Mouse (Mus musculus) splenic B cell, adult 2 months (primary cell): ENCODE measurements at regions not wholly inside any gene's neighbourhood (a gene's known extent, or its start where the extent isn't known, plus 50 kb on each side); places are given as distances from the start of the nearest gene placed in this dataset.

Experiments
- DNase-seq: peaks from one replicate; pipeline ENCODE4 v3.0.0-alpha.2; 2011; ENCODE audit warnings: low read depth, low spot score
- H3K27me3 ChIP-seq: 2 replicates; pipeline ENCODE4 v1.6.1; 2012; ENCODE audit warnings: mild to moderate bottlenecking, low read length, moderate library complexity, mixed read lengths; ENCODE audit not compliant: control insufficient read depth, poor library complexity, insufficient read depth, severe bottlenecking
- H3K36me3 ChIP-seq: 2 replicates; pipeline ENCODE4 v1.6.1; 2012; ENCODE audit warnings: mild to moderate bottlenecking, low read length, moderate library complexity, mixed read lengths; ENCODE audit not compliant: control insufficient read depth, poor library complexity, insufficient read depth, severe bottlenecking

- no peaks in the 10 kb centered on the region for H3K36me3 ChIP-seq
- H3K27me3 ChIP-seq, result no peaks in the 10 kb centered on the region
- DNase-seq, result no peak
These were observed 451.5 kb upstream of the Ubash3b start for GRCm38 (mm10) chr9:41612802-41613550.

- Histone ChIP-seq H3K27me3 (no peaks in the 10 kb centered on the region), H3K36me3 (no peaks in the 10 kb centered on the region)
- no peak for DNase-seq
These were observed 450.9 kb upstream of the Ubash3b start for GRCm38 (mm10) chr9:41612452-41612795.

GRCm38 (mm10) chr9:41611534-41612451, 450.3 kb upstream of the Ubash3b start:
- DNase-seq, result no peak
- Histone ChIP-seq H3K27me3 (no peaks in the 10 kb centered on the region), H3K36me3 (no peaks in the 10 kb centered on the region)

GRCm38 (mm10) chr9:41610347-41610746, 448.9 kb upstream of the Ubash3b start:
- no peak for DNase-seq
- Histone ChIP-seq H3K36me3 (no peaks in the 10 kb centered on the region), H3K27me3 (no peaks in the 10 kb centered on the region)

DNA sequence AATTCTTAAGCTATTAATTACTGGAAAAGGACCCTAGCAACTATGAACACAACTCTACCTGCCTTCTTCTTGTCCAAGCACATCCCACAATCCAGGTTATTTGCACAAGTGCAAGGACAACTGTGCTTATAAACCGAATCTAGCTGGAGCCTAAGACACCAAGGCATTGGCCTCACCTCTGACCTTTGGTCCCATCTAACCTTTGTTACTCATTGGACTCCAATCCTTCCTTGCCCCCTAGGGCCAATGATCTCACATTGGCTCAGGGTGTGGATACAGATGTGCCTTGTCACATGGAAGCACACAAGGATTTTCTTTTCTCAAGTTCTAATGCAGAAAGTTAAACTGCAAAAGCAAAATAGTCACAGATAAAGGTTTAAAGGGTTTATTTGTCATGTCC, 444.6 kb upstream of the Ubash3b start:
- Histone ChIP-seq H3K36me3 (no peaks in the 10 kb centered on the region), H3K27me3 (no peaks in the 10 kb centered on the region)
- DNase-seq, result no peak

DNA sequence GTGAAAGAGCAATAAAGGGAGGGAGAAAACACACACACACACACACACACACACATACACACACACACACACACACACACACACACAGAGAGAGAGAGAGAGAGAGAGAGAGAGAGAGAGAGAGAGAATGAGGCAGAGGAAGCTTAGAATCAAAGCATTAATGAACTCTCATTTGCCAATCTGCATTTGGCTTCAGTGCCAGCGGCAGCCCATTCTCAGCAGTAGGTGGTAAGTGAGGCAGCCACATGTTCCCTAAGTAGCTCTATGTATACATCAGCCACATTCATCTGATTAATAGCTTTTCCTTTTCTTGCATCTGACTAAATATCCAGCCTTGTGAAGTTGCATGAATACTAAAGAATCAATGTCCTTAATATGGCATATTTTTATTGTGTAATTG, 443.4 kb upstream of the Ubash3b start:
- DNase-seq, result no peak
- Histone ChIP-seq H3K27me3 (no peaks in the 10 kb centered on the region), H3K36me3 (no peaks in the 10 kb centered on the region)

- DNase-seq, result no peak
- Histone ChIP-seq H3K27me3 (no peaks in the 10 kb centered on the region), H3K36me3 (no peaks in the 10 kb centered on the region)
These were observed 439.3 kb upstream of the Ubash3b start for GRCm38 (mm10) chr9:41600778-41601177.

GRCm38 (mm10) chr9:41599874-41600273, 438.4 kb upstream of the Ubash3b start:
- no peaks in the 10 kb centered on the region for H3K36me3 ChIP-seq

DNA sequence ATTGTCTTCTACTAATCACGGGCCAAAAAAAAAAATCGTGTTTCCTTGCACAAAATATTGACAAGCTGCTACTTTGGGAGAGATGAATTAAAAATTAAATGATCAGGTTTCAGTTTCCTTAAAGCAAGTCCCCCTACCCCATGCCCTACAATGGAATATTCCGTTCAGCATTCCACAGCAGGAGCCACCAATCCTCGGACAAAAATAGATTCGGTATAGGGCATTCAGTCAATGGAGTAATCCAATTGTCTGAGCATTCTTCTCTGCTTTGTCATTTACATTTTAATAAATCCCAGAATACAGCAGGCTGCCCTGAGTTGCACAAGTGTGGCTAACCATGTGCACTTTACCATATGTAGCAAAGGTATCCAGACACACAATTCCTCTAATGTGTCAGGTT, 434.3 kb upstream of the Ubash3b start:
- no peaks in the 10 kb centered on the region for H3K36me3 ChIP-seq
- DNase-seq, result no peak
- no peaks in the 10 kb centered on the region for H3K27me3 ChIP-seq

More at GRCm38 (mm10) chr9:41599874-41600273, 438.4 kb upstream of the Ubash3b start:
- no peak for DNase-seq
- no peaks in the 10 kb centered on the region for H3K27me3 ChIP-seq

DNA sequence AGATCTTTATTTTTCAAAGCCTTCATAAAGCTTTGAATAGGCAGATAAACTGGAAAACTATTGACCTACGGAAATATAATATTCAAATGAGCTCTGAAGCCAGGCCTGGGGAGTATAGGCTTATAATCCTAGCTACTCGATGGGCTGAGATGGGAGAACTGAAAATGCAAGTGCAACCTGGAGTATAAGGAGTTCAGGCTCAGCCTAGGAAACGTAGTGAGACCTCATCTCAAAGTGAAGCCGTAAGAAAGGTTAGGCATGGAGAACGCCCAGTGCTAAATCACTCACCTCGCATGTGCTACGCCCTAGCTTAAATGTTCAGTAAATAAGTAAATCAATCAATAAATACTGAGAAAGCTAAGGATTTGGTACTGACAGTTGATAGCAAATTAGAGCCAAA, 432.5 kb upstream of the Ubash3b start:
- Histone ChIP-seq H3K36me3 (no peaks in the 10 kb centered on the region), H3K27me3 (no peaks in the 10 kb centered on the region)
- no peak for DNase-seq

DNA sequence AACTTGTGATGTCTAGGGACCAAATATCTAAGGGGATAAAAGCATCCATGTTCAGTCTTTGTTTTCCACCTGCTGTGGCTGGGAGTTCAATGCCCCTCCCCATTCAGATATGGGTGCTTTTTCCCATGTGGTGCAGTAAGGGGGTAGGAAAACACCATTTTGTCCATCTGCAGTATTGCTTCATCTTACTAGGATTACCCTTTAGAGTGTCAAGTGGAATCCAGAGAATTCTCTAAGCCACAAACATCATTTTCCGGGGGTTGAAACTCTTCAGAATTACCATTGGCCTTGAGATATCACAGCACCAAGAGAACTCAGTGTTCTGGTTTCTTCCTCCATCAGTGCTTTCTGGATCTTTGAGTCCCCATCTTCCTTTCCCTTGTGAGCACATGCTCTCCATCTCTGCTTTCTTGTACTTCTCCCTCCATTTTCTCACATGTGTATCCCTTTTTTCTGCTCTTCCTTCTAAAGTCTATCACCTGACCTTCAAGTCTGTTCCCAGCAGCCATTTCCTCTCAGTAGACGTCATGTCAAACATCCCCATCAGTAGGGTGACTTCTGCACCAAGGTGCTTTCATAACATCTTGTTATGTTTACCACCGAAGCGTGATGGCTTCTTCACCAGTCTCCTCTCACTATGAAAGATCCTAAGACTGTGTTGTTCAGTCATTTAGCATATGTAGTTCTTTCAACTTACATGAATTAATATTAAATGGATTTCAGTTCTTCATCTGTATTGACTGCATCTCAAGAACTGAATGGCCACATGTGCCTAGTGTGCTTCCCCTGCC, 431.6 kb upstream of the Ubash3b start:
- no peaks in the 10 kb centered on the region for H3K36me3 ChIP-seq
- DNase-seq, result no peak
- no peaks in the 10 kb centered on the region for H3K27me3 ChIP-seq

DNA sequence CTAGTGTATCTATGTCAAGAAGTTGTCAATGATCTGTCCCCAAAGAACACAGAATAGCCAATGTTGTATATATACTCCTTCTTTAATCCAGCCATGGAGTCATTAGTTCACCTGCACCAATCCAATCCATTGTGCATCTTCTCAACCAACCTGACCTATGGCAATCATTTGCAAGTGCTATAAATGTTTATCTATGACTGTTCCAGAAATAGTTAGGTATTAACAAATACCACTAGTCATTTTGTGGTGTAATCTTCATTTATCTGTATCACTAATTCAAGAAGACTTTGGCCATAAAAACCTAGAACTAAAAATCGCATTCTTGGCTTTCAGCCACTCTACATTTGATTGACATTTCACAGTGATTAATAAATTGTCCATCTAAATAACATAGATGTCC, 430.6 kb upstream of the Ubash3b start:
- DNase-seq, result no peak
- Histone ChIP-seq H3K36me3 (no peaks in the 10 kb centered on the region), H3K27me3 (no peaks in the 10 kb centered on the region)

DNA sequence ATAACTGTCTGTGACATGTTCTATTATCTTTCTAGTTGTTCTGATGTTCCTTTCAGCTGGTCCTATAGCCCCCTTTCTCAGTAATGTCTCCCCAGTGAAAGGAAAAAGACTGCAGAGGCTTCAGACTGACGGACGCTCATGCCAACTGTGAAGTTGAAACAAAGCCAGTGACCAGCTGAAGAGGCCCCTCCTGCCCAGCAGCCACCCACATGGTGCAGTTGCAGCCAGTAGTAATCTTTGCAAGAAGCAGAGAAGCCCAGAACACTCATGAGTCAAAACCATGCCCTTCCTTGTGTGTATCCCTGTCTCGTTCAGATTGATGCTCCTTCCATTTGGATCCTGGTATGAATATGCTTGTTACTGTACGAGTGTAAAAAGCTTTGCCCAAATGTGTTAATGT, 428.7 kb upstream of the Ubash3b start:
- DNase-seq, result no peak
- Histone ChIP-seq H3K27me3 (no peaks in the 10 kb centered on the region), H3K36me3 (no peaks in the 10 kb centered on the region)

DNA sequence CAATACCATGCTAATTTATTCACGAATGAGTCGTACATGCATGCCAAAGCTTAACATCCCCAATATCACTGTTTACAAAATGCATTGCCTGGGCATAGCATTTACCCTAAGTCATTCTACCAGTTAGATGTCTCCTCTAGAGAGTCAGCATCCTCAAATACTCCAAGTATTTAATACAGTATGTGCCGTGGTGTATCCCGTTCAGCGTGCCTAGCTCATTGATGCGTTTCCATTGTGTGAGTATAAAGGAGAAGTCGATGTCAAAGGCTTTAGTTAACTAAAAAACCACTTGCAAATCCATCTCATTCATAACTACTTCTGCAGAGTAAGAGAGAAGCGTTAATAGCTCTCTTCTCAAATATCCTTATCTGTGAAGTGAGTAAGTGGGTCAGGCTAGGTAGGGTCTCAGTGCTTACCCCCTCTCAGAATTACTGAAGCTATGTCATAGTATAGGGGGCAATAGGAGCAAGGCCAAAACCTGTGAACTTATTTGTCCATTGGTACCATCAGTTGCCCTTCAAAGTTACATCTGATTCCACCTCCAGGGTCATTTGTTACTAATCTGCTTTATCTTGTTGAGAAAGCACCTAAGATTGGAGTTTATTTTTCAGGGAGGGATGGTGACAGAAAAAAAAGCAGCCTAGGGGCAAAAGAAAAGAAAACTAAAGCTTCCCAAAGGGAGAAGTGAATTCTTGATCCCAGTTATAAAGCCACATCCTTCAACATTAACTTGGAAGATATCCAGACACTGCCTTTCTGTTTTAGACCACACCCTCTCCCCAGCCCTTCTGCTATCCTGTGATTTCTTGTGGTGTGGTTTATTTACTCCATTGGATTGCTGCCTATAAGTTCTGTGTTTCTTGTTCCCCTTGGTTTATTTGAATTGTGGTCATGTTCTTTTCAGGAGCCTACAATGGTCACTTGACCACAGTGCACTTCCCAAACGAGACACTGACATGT, 427.2 kb upstream of the Ubash3b start:
- no peak for DNase-seq
- Histone ChIP-seq H3K27me3 (no peaks in the 10 kb centered on the region), H3K36me3 (no peaks in the 10 kb centered on the region)
